Mouse (Mus musculus) heart, embryonic 10.5 days (tissue): ENCODE data around the gene Lztr1. TPM values are rescaled to one million over a fixed set of nuclear protein-coding genes. Genes with fewer than 3 reads are reported as not detected.
"Not testable (repeated sequence)": the region's sequence is repeated elsewhere in the genome, so short reads cannot be mapped to it uniquely, and the experiment has no call there.

Experiments used
- DNase-seq: peaks from one replicate; pipeline ENCODE4 v3.0.0-alpha.2; 2017; ENCODE audit warnings: low spot score
- H3K27ac ChIP-seq: fragments of 300-500 bp; sonication (generic); 2 replicates; pipeline ENCODE4 v1.5.1; 2016; ENCODE audit warnings: mild to moderate bottlenecking
- H3K27me3 ChIP-seq: fragments of 300-500 bp; sonication (generic); 2 replicates; pipeline ENCODE4 v1.6.1; 2016; ENCODE audit warnings: mild to moderate bottlenecking; ENCODE audit not compliant: poor library complexity, insufficient read depth, severe bottlenecking
- H3K36me3 ChIP-seq: fragments of 300-500 bp; sonication (generic); 2 replicates; pipeline ENCODE4 v1.6.1; 2016; ENCODE audit warnings: mild to moderate bottlenecking, moderate library complexity
- H3K4me1 ChIP-seq: fragments of 300-500 bp; sonication (generic); 2 replicates; pipeline ENCODE4 v1.6.1; 2016; ENCODE audit warnings: mild to moderate bottlenecking
- H3K4me3 ChIP-seq: fragments of 300-500 bp; sonication (generic); 2 replicates; pipeline ENCODE4 v1.5.1; 2016; ENCODE audit warnings: mild to moderate bottlenecking, moderate library complexity
- H3K9me3 ChIP-seq: fragments of 300-500 bp; sonication (generic); 2 replicates; pipeline ENCODE4 v1.6.1; 2016; ENCODE audit warnings: mild to moderate bottlenecking, moderate library complexity
- WGBS: fragments of 180-500 bp; shearing (Covaris S2); methylation state at CpG from one replicate; pipeline ENCODE4 v1.1.7; 2016; 5-methylcytosine and 5-hydroxymethylcytosine counted together
- polyA plus RNA-seq: library from polyadenylated mRNA; unstranded; fragments of >200 nt; fragmentation: Nextera tagmentation; extraction: Ambion mirVana; gene quantifications from 2 replicates; pipeline ENCODE4 v1.2.1, GENCODE M21; 2016

Gene Lztr1
- polyA plus RNA-seq, 1 experiment from 2014 or later: 69.8 TPM

- no peak overlapping the region for H3K27ac ChIP-seq
- WGBS: 60% methylated on average over 2 of the region's 2 CpGs
- no peak for DNase-seq
- H3K4me1 ChIP-seq: no peaks in the 10 kb centered on the region
- no peak overlapping the region for H3K4me3 ChIP-seq
- H3K27me3 ChIP-seq: peaks cover 12% of the 10 kb centered on the region; the same call in 1 of the 2 replicates
- H3K9me3 ChIP-seq: no peaks in the 10 kb centered on the region
- H3K36me3 ChIP-seq: no peaks in the 10 kb centered on the region
These were observed 34.1 kb downstream of the Lztr1 start for GRCm38 (mm10) chr16:17542632-17543031.

- no peaks in the 10 kb centered on the region for H3K9me3 ChIP-seq
- 63% methylated on average over 7 of the region's 7 CpGs for WGBS
- 0 out of 2 replicates have a peak, but pooled peaks cover 12% of the 10 kb centered on the region for H3K27me3 ChIP-seq
- no peak overlapping the region for H3K27ac ChIP-seq
- no peaks in the 10 kb centered on the region for H3K36me3 ChIP-seq
- DNase-seq: no peak
- peaks cover 28% of the 10 kb centered on the region for H3K4me1 ChIP-seq
- no peak overlapping the region for H3K4me3 ChIP-seq
These were observed 44.3 kb downstream of the Lztr1 start for GRCm38 (mm10) chr16:17552837-17553236.

GRCm38 (mm10) chr16:17553910-17554685, 45.6 kb downstream of the Lztr1 start:
- peaks cover 41% of the 10 kb centered on the region for H3K4me1 ChIP-seq
- peak overlapping the region; percentile 87 for H3K27ac ChIP-seq
- WGBS: 9% methylated on average over 18 of the region's 18 CpGs
- no peaks in the 10 kb centered on the region for H3K9me3 ChIP-seq
- peak; percentile 95 for DNase-seq
- H3K4me3 ChIP-seq: peak overlapping the region; percentile 42
- H3K36me3 ChIP-seq: no peaks in the 10 kb centered on the region
- 0 out of 2 replicates have a peak, but pooled peaks cover 12% of the 10 kb centered on the region for H3K27me3 ChIP-seq

GRCm38 (mm10) chr16:17554702-17555101, 46.2 kb downstream of the Lztr1 start:
- Histone ChIP-seq H3K27ac (peak overlapping the region; percentile 87), H3K4me3 (peak overlapping the region; percentile 42), H3K4me1 (peaks cover 46% of the 10 kb centered on the region), H3K27me3 (0 out of 2 replicates have a peak, but pooled peaks cover 12% of the 10 kb centered on the region)
- H3K9me3 ChIP-seq, H3K36me3 ChIP-seq: not testable (repeated sequence)
- DNase-seq: peak; percentile 92
- 16% methylated on average over 4 of the region's 4 CpGs for WGBS

GRCm38 (mm10) chr16:17556180-17556579, 47.7 kb downstream of the Lztr1 start:
- no peak for DNase-seq
- no peaks in the 10 kb centered on the region for H3K9me3 ChIP-seq
- no peak overlapping the region for H3K27ac ChIP-seq
- 0 out of 2 replicates have a peak, but pooled peaks cover 12% of the 10 kb centered on the region for H3K27me3 ChIP-seq
- H3K4me1 ChIP-seq: peaks cover 56% of the 10 kb centered on the region
- no peak overlapping the region for H3K4me3 ChIP-seq
- WGBS: 83% methylated on average over 4 of the region's 4 CpGs
- H3K36me3 ChIP-seq: no peaks in the 10 kb centered on the region

- Histone ChIP-seq H3K27ac (no peak overlapping the region), H3K27me3 (0 out of 2 replicates have a peak, but pooled peaks cover 12% of the 10 kb centered on the region), H3K4me1 (peaks cover 62% of the 10 kb centered on the region), H3K4me3 (no peak overlapping the region), H3K36me3 (no peaks in the 10 kb centered on the region), H3K9me3 (no peaks in the 10 kb centered on the region)
- DNase-seq: no peak
- WGBS: 55% methylated on average over 4 of the region's 4 CpGs
These were observed 48.4 kb downstream of the Lztr1 start for GRCm38 (mm10) chr16:17556907-17557306.

- peaks cover 70% of the 10 kb centered on the region for H3K4me1 ChIP-seq
- peak overlapping the region; percentile 40 for H3K4me3 ChIP-seq
- no peaks in the 10 kb centered on the region for H3K36me3 ChIP-seq
- DNase-seq: peak; percentile 90
- H3K9me3 ChIP-seq: no peaks in the 10 kb centered on the region
- WGBS: 0% methylated on average over 5 of the region's 5 CpGs
- peak overlapping the region; percentile 69 for H3K27ac ChIP-seq
- H3K27me3 ChIP-seq: peaks cover 15% of the 10 kb centered on the region; the same call in 1 of the 2 replicates
These were observed 49.5 kb downstream of the Lztr1 start for GRCm38 (mm10) chr16:17557947-17558480.

GRCm38 (mm10) chr16:17558811-17559210, 50.3 kb downstream of the Lztr1 start:
- no peaks in the 10 kb centered on the region for H3K9me3 ChIP-seq
- H3K27ac ChIP-seq: peak overlapping the region; percentile 69
- peaks cover 16% of the 10 kb centered on the region; the same call in 1 of the 2 replicates for H3K27me3 ChIP-seq
- H3K36me3 ChIP-seq: no peaks in the 10 kb centered on the region
- no peak for DNase-seq
- H3K4me1 ChIP-seq: peaks cover 67% of the 10 kb centered on the region
- H3K4me3 ChIP-seq: peak overlapping the region; percentile 40
- 0% methylated on average over 5 of the region's 5 CpGs for WGBS

- Histone ChIP-seq H3K27ac (peak overlapping the region; percentile 69), H3K9me3 (no peaks in the 10 kb centered on the region), H3K27me3 (peaks cover 16% of the 10 kb centered on the region; the same call in 1 of the 2 replicates), H3K36me3 (no peaks in the 10 kb centered on the region), H3K4me1 (peaks cover 60% of the 10 kb centered on the region), H3K4me3 (peak overlapping the region; percentile 40)
- no peak for DNase-seq
- WGBS: 64% methylated on average over 9 of the region's 9 CpGs
These were observed 51.0 kb downstream of the Lztr1 start for GRCm38 (mm10) chr16:17559396-17560027.

GRCm38 (mm10) chr16:17561128-17561750, 52.8 kb downstream of the Lztr1 start, which contains the start of gene Lrrc74b:
Lrrc74b (minus strand) TSS chr16:17561247.
- peaks cover 25% of the 10 kb centered on the region; the same call in 1 of the 2 replicates for H3K27me3 ChIP-seq
- peaks cover 46% of the 10 kb centered on the region for H3K4me1 ChIP-seq
- 1% methylated on average over 22 of the region's 22 CpGs for WGBS
- H3K36me3 ChIP-seq: no peaks in the 10 kb centered on the region
- H3K4me3 ChIP-seq: peak within 1 kb of the TSS; percentile 57
- peak within 1 kb of the TSS; percentile 79 for H3K27ac ChIP-seq
- peak; percentile 95 for DNase-seq
- H3K9me3 ChIP-seq: no peaks in the 10 kb centered on the region

GRCm38 (mm10) chr16:17561751-17562208, 53.3 kb downstream of the Lztr1 start, which contains the start of gene P2rx6:
P2rx6 (plus strand) TSS chr16:17561885.
- 2% methylated on average over 10 of the region's 10 CpGs for WGBS
- Histone ChIP-seq H3K4me1 (peaks cover 46% of the 10 kb centered on the region), H3K9me3 (no peaks in the 10 kb centered on the region), H3K4me3 (peak within 1 kb of the TSS; percentile 57), H3K27ac (peak within 1 kb of the TSS; percentile 79), H3K27me3 (peaks cover 23% of the 10 kb centered on the region; the same call in 1 of the 2 replicates), H3K36me3 (no peaks in the 10 kb centered on the region)
- DNase-seq: peak; percentile 88

- H3K4me3 ChIP-seq: no peak overlapping the region
- H3K4me1 ChIP-seq: peaks cover 35% of the 10 kb centered on the region
- H3K36me3 ChIP-seq: no peaks in the 10 kb centered on the region
- 68% methylated on average over 1 of the region's 1 CpGs for WGBS
- no peak for DNase-seq
- peaks cover 30% of the 10 kb centered on the region; the same call in 1 of the 2 replicates for H3K27me3 ChIP-seq
- no peaks in the 10 kb centered on the region for H3K9me3 ChIP-seq
- no peak overlapping the region for H3K27ac ChIP-seq
These were observed 55.1 kb downstream of the Lztr1 start for GRCm38 (mm10) chr16:17563580-17563979.
